Mouse (Mus musculus) hindbrain, embryonic 12.5 days (tissue): ENCODE measurements around the gene Cym. TPM values are rescaled to one million over a fixed set of nuclear protein-coding genes. Genes with fewer than 3 reads are reported as not detected.

ENCODE experiments used
- ATAC-seq: fragments of 200-750 bp; cut with Nextera tagmentation; 2 replicates; pipeline ENCODE4 v1.8.0; 2017; ENCODE audit warnings: moderate TSS enrichment; ENCODE audit not compliant: low FRiP score
- H3K27ac ChIP-seq: fragments of 300-500 bp; sonication (generic); 2 replicates; pipeline ENCODE4 v1.5.1; 2016; ENCODE audit warnings: mild to moderate bottlenecking
- H3K27me3 ChIP-seq: fragments of 300-500 bp; sonication (generic); 2 replicates; pipeline ENCODE4 v1.6.1; 2016; ENCODE audit warnings: mild to moderate bottlenecking
- H3K36me3 ChIP-seq: fragments of 300-500 bp; sonication (generic); 2 replicates; pipeline ENCODE4 v1.6.1; 2016; ENCODE audit warnings: mild to moderate bottlenecking
- H3K4me1 ChIP-seq: fragments of 300-500 bp; sonication (generic); 2 replicates; pipeline ENCODE4 v1.6.1; 2016
- H3K4me2 ChIP-seq: fragments of 300-500 bp; sonication (generic); replicated peaks from 2 replicates; pipeline ENCODE4 v1.6.1; 2016; ENCODE audit warnings: mild to moderate bottlenecking
- H3K4me3 ChIP-seq: fragments of 300-500 bp; sonication (generic); 2 replicates; pipeline ENCODE4 v1.5.1; 2016; ENCODE audit warnings: mild to moderate bottlenecking
- H3K9ac ChIP-seq: fragments of 300-500 bp; sonication (generic); 2 replicates; pipeline ENCODE4 v1.6.1; 2016; ENCODE audit warnings: mild to moderate bottlenecking, moderate library complexity
- H3K9me3 ChIP-seq: fragments of 300-500 bp; sonication (generic); replicated peaks from 2 replicates; pipeline ENCODE4 v1.6.1; 2016; ENCODE audit warnings: mild to moderate bottlenecking
- WGBS: fragments of 180-500 bp; shearing (Covaris S2); methylation state at CpG from one replicate; pipeline ENCODE4 v1.1.7; 2016; 5-methylcytosine and 5-hydroxymethylcytosine counted together
- polyA plus RNA-seq: library from polyadenylated mRNA; unstranded; fragments of >200 nt; fragmentation: Nextera tagmentation; extraction: Ambion mirVana; gene quantifications from 2 replicates; pipeline ENCODE4 v1.2.1, GENCODE M21; 2016

Cym gene
- polyA plus RNA-seq, 1 experiment from 2014 or later: not detected

DNA sequence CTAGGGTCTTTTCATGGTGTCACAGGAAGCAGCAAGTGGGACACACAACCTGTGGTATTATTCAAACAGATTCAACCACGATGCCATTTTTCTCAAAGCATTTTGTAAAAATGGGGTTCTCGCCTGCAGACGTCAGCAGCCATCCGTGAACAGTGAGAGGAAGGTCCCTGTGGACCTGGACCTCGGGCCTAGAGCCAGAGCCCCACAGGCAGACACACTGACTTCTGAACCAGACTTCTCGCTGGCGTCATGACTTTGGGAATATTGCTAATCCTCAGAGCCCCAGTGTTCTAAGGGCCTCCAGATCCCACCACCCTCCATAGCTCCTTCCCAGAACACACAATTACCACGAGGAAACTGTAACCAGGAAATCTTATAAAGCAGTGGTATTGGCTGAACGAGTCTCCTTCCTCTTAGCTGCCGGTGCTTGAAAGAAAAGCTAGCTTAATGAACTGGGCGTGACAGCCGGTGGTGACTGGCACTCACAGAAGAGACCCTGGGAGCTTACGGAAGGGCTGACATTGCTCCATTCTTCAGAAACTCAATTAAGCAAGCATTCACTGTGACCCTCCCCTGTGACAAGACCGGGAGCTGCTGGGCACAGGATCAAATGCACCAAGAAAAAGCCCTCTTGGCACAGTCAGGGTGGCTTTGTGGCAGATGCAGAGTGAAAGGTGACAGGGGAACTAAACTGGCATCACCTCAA is 20.0 kb upstream of the Cym start:
- 0 out of 2 replicates have a peak, but pooled peaks cover 2% of the 10 kb centered on the region for H3K4me1 ChIP-seq
- H3K9me3 ChIP-seq: no peaks in the 10 kb centered on the region
- no peaks in the 10 kb centered on the region for H3K36me3 ChIP-seq
- WGBS: 39% methylated on average over 14 of the region's 14 CpGs
- H3K27ac ChIP-seq: no peak overlapping the region
- ATAC-seq: 0 out of 2 replicates have a peak, but pooled peaks have one; percentile 32
- no peak overlapping the region for H3K9ac ChIP-seq
- H3K4me2 ChIP-seq: no peak overlapping the region
- H3K4me3 ChIP-seq: no peak overlapping the region
- H3K27me3 ChIP-seq: peaks cover 13% of the 10 kb centered on the region

GRCm38 (mm10) chr3:107239607-107240006 is 18.1 kb upstream of the Cym start, which contains the start of gene Prok1:
TSS of gene Prok1 (minus strand) at chr3:107239707.
- Histone ChIP-seq H3K4me2 (no peak within 1 kb of the TSS), H3K4me1 (0 out of 2 replicates have a peak, but pooled peaks cover 2% of the 10 kb centered on the region), H3K36me3 (no peaks in the 10 kb centered on the region), H3K9ac (no peak within 1 kb of the TSS), H3K9me3 (no peaks in the 10 kb centered on the region), H3K27ac (no peak within 1 kb of the TSS), H3K27me3 (peaks cover 13% of the 10 kb centered on the region), H3K4me3 (no peak within 1 kb of the TSS)
- ATAC-seq: no peak
- WGBS: 88% methylated on average over 9 of the region's 9 CpGs

DNA sequence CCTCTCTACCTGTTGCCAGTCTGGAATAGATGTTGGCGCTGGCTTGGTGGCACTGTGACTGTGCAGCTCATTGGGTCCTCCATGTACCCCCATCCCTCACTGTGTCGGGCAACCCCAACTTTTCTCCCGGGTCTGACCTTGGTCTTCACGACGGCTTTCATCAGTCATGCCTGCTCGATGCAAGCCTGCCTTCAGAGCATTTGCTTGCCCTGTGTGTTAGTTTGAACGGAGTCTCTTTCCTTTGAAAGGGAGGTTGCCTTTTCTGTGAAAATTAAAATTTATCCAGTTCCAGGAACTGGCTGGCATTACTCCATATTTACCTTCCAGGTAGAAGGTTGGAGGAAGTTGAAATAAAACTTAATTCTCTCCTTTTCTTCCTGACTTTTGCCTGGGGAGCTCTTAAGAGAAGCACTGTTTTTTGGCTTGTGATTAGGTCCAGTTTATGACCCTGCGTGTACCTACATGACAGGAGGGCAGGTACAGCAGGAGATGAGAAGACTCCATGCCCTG is 17.0 kb upstream of the Cym start:
- H3K4me3 ChIP-seq: no peak overlapping the region
- H3K9ac ChIP-seq: no peak overlapping the region
- peaks cover 12% of the 10 kb centered on the region for H3K27me3 ChIP-seq
- no peaks in the 10 kb centered on the region for H3K36me3 ChIP-seq
- no peak overlapping the region for H3K4me2 ChIP-seq
- H3K4me1 ChIP-seq: 0 out of 2 replicates have a peak, but pooled peaks cover 2% of the 10 kb centered on the region
- H3K27ac ChIP-seq: no peak overlapping the region
- H3K9me3 ChIP-seq: no peaks in the 10 kb centered on the region
- WGBS: 82% methylated on average over 8 of the region's 8 CpGs
- ATAC-seq: no peak

DNA sequence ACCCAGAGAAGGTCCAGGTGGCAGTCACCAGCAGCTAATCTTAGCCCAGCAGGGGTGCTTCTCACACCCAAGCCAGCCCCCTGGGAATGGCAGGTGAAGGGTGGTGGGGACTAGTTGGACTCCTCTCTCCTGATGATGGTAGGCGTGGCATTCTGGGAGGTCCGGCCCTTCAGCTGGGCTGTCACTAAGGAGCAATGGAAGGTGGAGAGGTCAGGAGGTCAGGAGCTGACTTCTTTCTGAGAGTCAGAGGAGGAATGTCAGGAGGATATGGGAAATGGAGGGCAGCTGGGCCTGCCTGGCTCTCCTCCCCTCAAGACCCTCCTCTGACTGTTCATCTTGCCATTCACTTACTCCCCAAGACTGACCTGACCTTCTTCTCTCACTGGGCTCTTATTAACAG is 16.5 kb upstream of the Cym start:
- 64% methylated on average over 2 of the region's 2 CpGs for WGBS
- Histone ChIP-seq H3K27me3 (peaks cover 8% of the 10 kb centered on the region), H3K9ac (no peak overlapping the region), H3K27ac (no peak overlapping the region), H3K4me1 (0 out of 2 replicates have a peak, but pooled peaks cover 2% of the 10 kb centered on the region), H3K4me3 (no peak overlapping the region), H3K9me3 (no peaks in the 10 kb centered on the region), H3K4me2 (no peak overlapping the region), H3K36me3 (no peaks in the 10 kb centered on the region)
- no peak for ATAC-seq

DNA sequence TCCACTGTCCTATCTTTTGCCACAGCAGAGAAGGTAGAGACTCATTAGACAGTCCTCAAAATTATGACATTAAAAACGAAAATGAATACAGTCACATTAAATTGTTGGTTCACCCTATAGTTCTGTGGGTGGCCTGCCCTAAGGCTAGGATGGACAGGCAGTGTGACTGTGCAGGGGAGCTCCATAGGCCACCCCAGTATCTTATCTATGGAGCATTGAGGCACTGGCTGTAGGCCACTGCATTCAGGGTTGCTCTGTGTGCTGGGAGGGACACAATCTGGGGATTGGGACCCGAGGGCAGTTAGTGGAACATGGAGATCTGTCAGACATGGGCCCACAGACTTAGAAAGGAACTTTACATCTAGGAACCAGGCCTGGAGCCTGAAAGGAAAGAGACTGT is 12.4 kb upstream of the Cym start:
- Histone ChIP-seq H3K36me3 (no peaks in the 10 kb centered on the region), H3K4me1 (no peaks in the 10 kb centered on the region), H3K9ac (no peak overlapping the region), H3K4me2 (no peak overlapping the region), H3K27ac (no peak overlapping the region), H3K9me3 (no peaks in the 10 kb centered on the region), H3K4me3 (no peak overlapping the region), H3K27me3 (peaks cover 4% of the 10 kb centered on the region; the same call in 1 of the 2 replicates)
- ATAC-seq: no peak
- WGBS: 34% methylated on average over 2 of the region's 2 CpGs

DNA sequence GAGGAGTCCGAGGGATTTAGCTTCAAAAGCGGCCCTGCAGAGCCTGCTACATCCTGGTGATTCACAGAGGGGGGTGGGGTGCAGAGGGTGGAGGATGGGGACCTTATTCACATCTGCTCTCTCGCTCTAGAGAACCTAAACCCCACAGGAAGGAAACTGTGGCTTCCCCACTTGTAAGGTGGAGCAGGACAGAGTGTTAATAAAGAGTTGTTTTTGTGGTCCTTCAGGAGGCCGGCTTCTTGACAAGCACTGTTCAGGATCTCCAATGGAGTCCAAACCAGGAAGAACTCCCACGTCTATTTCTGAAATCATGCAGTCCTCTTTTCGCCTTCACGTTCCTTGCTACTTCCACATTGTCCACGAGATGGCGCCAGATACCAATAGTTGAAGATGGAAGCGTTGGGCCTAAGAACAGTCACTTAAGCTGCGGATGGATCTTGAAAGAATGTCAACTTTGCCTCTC is 11.8 kb upstream of the Cym start:
- Histone ChIP-seq H3K36me3 (no peaks in the 10 kb centered on the region), H3K9ac (no peak overlapping the region), H3K4me1 (no peaks in the 10 kb centered on the region), H3K27me3 (no peaks in the 10 kb centered on the region), H3K4me3 (no peak overlapping the region), H3K4me2 (no peak overlapping the region), H3K9me3 (no peaks in the 10 kb centered on the region), H3K27ac (no peak overlapping the region)
- 12% methylated on average over 11 of the region's 11 CpGs for WGBS
- ATAC-seq: peak; percentile 32; the same call in 1 of the 2 replicates

GRCm38 (mm10) chr3:107231202-107231601 is 9.7 kb upstream of the Cym start:
- Histone ChIP-seq H3K4me1 (no peaks in the 10 kb centered on the region), H3K9ac (no peak overlapping the region), H3K27me3 (no peaks in the 10 kb centered on the region), H3K4me3 (no peak overlapping the region), H3K4me2 (no peak overlapping the region), H3K36me3 (no peaks in the 10 kb centered on the region), H3K9me3 (no peaks in the 10 kb centered on the region), H3K27ac (no peak overlapping the region)
- WGBS: 56% methylated on average over 4 of the region's 4 CpGs
- no peak for ATAC-seq

DNA sequence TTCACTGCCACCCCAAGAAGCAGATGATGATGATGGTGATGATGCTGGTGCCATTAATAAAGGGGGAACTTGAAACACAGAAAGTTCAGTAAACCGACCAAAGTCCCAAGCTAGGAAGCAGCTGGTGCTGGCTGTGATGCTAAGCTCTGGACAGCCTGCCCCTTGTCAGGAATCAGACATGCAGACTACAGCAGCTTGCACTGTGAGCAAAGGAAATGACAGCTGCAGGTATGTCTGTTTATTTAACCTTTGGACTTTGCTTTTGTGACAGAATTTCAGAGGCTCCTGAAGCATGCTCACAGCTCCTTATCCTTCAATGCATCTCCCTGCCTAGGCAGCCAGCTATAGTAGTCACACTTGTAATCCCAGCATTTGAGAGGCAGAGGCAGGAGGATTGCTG is 9.0 kb upstream of the Cym start, which contains the start of gene A630076J17Rik:
A630076J17Rik (plus strand) TSS at position 88 of the 400 bp plus-strand sequence.
- Histone ChIP-seq H3K4me3 (no peak within 1 kb of the TSS), H3K9me3 (no peaks in the 10 kb centered on the region), H3K4me1 (no peaks in the 10 kb centered on the region), H3K4me2 (no peak within 1 kb of the TSS), H3K36me3 (no peaks in the 10 kb centered on the region), H3K9ac (no peak within 1 kb of the TSS), H3K27ac (no peak within 1 kb of the TSS), H3K27me3 (no peaks in the 10 kb centered on the region)
- 52% methylated on average over 1 of the region's 1 CpGs for WGBS
- no peak for ATAC-seq

DNA sequence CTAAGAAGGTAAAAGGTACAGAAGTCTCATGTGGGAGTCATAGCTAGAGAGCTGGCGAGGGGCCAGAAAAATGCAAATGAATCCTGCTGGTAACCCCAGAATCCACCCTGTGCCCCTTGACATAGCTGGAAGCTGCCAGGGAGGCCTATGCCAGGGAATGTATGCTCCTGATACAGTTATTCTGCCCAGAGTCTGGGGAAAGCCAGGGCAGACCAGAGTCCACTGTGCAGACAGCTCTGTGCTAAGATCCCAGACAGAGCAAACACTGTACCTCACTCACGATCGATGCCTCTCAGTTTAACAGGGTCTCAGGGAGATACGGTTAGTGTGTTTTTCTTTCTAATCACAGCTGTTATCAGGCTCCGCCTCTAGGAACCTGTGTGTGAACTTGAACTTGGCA is 8.3 kb upstream of the Cym start:
- no peaks in the 10 kb centered on the region for H3K27me3 ChIP-seq
- no peak overlapping the region for H3K4me3 ChIP-seq
- no peak overlapping the region for H3K9ac ChIP-seq
- H3K4me1 ChIP-seq: no peaks in the 10 kb centered on the region
- H3K36me3 ChIP-seq: no peaks in the 10 kb centered on the region
- no peak for ATAC-seq
- H3K27ac ChIP-seq: no peak overlapping the region
- H3K4me2 ChIP-seq: no peak overlapping the region
- 71% methylated on average over 5 of the region's 5 CpGs for WGBS
- no peaks in the 10 kb centered on the region for H3K9me3 ChIP-seq

DNA sequence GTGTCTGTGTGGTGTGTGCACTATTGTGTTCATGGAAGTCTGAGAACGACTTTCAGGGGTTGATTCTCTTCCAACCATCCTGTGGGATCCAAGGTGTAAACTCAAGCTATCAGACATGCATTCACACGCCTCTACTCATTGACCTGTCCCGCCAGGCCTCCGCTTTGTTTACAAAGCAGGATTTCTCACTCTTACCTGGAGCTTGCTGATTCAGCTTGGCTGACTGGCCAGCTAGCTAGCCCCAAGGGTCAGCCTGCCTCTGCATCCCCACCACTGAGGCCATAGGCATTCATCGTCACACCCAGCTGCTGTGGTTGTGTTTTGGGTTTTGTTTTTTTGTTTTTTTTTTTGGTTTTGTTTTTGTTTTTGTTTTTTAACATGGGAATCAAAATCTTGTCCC is 7.7 kb upstream of the Cym start:
- no peaks in the 10 kb centered on the region for H3K36me3 ChIP-seq
- no peak for ATAC-seq
- H3K9ac ChIP-seq: no peak overlapping the region
- no peak overlapping the region for H3K4me3 ChIP-seq
- H3K4me2 ChIP-seq: no peak overlapping the region
- H3K27ac ChIP-seq: no peak overlapping the region
- H3K27me3 ChIP-seq: no peaks in the 10 kb centered on the region
- no peaks in the 10 kb centered on the region for H3K9me3 ChIP-seq
- no peaks in the 10 kb centered on the region for H3K4me1 ChIP-seq
- WGBS: 77% methylated on average over 5 of the region's 5 CpGs

DNA sequence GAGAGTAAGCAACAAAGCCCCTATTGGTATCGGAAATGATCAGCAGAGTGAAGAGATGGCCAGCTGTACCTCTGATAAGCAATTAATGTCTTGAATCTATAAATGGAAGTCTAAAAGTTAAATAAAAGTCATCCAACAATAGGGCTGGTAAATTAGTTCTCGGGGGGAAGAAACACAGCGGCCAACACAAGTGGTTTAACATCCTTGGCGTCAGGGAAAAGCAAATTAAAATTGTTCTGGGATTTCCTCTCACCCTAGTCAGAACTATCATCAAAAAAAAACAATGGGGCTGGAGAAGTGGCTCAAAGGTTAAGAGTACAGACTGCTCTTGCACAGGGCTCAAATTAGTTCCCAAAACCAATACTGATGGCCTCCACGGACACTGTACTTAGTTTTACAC is 4.3 kb upstream of the Cym start:
- Histone ChIP-seq H3K9me3 (no peaks in the 10 kb centered on the region), H3K27ac (no peak overlapping the region), H3K4me3 (no peak overlapping the region), H3K4me1 (no peaks in the 10 kb centered on the region), H3K4me2 (no peak overlapping the region), H3K9ac (no peak overlapping the region), H3K36me3 (no peaks in the 10 kb centered on the region), H3K27me3 (no peaks in the 10 kb centered on the region)
- WGBS: 87% methylated on average over 5 of the region's 5 CpGs
- ATAC-seq: no peak

DNA sequence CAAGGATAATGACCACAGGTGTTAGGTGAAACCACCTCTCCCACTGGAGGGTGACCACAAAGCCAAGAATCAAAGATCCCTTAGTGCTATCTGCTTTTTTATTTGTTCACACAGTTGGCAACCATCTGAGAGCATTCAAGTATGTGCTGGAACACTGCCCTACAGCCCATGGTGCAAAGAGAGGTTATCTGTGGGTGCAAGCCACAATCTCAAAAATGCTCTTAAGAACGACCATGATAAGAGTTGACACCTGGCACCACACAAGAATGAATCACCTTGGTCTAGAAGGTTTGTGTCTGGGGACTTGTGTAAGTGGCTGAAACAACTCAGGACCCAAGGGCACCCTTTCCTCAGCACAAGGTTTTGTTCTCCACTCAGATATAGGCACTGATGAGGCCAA is 1.7 kb upstream of the Cym start:
- WGBS: 69% methylated on average over 1 of the region's 1 CpGs
- no peaks in the 10 kb centered on the region for H3K27me3 ChIP-seq
- no peaks in the 10 kb centered on the region for H3K36me3 ChIP-seq
- no peak overlapping the region for H3K4me3 ChIP-seq
- H3K4me1 ChIP-seq: no peaks in the 10 kb centered on the region
- no peaks in the 10 kb centered on the region for H3K9me3 ChIP-seq
- H3K9ac ChIP-seq: no peak overlapping the region
- H3K4me2 ChIP-seq: no peak overlapping the region
- ATAC-seq: no peak
- no peak overlapping the region for H3K27ac ChIP-seq

DNA sequence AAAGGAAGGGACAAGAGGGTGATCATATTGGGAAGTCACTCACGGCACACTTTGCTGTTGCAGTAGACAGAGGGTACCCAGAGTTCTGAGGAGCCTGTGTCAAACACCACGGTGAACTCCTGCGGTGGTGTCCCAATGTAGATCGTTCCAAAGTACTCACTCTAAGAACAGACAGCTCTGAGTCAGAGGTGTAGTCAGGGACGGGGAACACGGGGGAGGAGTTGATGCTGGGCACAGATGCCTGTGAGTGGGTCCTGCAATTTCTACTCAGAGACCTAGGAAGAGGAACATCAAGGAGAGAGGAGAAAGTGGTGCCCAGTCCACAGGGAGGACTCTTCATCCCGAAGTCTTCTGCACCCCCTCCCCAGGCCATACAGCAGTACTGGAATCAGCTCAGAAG is 3.0 kb downstream of the Cym start:
- no peak for ATAC-seq
- Histone ChIP-seq H3K27me3 (no peaks in the 10 kb centered on the region), H3K36me3 (no peaks in the 10 kb centered on the region), H3K4me1 (no peaks in the 10 kb centered on the region), H3K9ac (no peak overlapping the region), H3K9me3 (no peaks in the 10 kb centered on the region), H3K27ac (no peak overlapping the region), H3K4me3 (no peak overlapping the region), H3K4me2 (no peak overlapping the region)
- 93% methylated on average over 7 of the region's 7 CpGs for WGBS
